Mouse (Mus musculus): ENCODE measurements around the gene Fstl1.

Fstl1 gene

GRCm38 (mm10) chr16:37776860-37777651 lies at the start of gene Fstl1:
Gene Fstl1, plus strand, starts transcription at chr16:37776873.
- DNase-seq, result no peak

DNA sequence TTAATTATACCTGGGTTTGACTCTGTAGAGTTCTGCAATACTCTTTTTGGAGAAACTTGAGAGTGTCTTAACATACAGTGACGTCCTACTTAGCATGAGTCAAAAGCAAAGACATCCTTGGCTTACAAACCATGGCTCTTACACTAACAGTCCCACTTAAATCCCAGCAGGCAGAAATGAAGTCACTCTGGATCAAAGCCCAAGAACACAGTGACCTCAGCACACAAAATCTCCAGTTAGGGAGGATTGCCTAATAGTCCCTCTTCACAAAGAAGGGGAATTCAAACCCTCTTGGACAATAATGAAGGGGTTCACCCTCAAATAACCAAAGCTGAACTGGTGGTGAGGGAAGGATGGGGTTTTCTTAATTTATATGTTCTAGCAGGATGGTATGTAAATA lies 48.0 kb upstream of the Fstl1 start:
- DNase-seq, result peak in 1 of 2 experiments; percentile 4

GRCm38 (mm10) chr16:37729381-37730150 lies 47.1 kb upstream of the Fstl1 start:
- DNase-seq, result no peak

DNA sequence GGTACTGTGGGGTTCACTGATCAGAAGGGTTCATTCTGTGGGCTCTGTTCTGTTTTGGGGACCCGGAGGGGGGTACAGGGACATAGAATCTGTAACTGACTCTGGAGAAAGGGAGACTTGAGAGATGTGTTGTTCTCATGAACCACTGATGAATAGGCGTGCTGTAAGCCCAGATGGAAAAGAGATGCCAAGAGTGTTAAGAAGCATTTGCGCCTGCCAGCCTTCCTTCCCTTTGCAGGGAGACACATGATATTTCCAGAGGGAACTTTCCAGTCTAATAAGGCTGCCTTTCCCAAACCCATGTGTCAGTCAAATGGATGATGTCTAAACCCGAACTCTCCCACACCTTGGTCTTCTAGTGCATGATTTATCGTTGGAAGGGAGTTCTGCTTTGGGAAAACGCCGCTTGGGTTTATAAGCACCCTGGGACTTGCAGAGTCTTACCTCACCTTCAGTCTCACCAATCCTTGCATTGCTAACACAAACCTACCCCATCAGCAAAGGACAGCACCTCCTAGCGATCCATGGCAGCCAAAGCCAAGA lies 46.3 kb upstream of the Fstl1 start:
- DNase-seq, result no peak

DNA sequence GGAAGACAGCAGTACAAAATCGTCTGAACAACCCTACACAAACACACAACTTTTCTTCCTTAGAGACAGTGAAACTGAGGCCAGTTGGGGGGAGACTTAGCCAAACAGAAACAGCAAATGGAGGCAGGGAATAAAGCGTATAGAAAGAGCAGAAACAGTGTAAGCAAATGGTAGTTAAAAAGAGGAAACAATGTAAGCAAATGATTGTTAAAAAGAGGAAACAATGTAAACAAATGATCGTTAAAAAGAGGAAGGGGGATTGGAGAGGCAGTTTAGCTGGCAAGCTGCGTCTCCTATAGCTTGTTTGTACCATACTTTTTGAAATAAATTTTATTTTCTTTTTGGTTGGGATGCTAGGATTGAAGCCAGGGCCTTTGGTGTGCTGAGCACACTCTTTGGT lies 45.2 kb upstream of the Fstl1 start:
- DNase-seq, result no peak

DNA sequence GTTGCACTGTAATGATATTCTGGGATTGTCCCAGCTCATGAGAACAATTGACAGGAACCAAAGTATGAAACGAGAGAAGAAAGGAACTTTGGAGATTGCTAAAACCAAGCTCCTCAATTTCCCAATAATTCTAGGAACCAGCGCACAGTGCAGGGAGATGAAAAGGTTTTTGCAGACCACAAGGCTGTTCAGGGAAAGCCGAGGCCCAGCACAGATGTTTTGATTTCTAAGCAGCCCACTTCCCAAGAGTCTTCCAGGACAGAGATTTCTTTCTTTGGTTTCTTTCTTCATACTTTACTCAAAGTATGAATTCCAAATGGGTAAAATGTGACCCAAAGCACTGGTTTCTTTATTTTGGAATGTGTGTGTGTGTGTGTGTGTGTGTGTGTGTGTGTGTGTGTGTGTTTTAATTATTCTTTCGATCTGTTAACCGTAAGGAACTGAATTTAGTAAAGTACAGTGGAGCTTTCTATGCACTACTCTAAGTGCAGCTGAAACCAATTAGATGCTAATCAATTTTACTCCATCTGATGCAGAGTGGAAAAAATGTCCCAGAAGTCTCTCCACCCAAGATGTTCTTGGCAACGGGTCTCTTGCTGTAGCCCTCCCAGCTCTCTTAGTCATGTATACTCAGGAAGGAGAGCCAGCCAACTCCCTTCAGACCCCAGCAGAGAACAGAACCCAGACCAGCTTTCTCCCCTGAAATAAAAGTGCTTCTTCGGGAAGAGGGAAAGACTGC lies 44.5 kb upstream of the Fstl1 start:
- no peak for DNase-seq

DNA sequence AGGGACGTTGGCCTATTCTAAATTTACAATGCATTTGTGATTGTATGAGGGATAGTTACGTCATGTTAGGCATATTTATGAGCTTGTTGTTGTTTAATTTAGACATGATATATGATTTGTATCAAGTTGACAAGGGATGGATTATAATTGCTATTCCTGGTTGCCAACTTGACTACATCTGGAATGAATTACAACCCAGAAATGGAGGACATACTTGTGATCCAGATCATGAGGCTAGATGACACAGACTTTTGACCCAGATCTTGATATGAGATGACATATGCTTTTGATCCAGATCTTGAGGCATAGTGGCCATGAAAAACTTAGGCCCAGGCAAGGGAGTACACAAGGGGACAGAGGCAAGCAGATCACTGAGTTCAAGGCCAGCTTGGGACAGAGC lies 36.6 kb upstream of the Fstl1 start:
- DNase-seq, result no peak

DNA sequence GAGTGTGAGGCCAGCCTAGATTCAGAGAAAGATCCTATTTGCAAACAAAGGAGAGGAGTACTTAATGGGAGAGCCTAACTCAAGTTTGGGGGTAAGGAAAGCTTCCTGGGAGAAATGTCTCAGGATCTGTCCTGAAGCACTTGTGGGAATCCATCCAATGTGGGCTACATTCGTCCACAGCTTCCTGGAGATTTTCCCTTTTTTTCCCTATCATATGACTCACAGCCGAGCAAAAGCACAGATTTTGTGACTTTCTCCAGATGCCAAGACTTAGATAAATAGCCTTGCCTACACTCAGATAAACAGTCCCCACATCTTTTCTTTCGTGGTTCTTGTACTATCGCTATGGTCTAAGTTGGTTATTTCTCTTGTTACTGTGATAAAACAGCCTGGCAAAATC lies 34.4 kb upstream of the Fstl1 start:
- DNase-seq, result no peak

DNA sequence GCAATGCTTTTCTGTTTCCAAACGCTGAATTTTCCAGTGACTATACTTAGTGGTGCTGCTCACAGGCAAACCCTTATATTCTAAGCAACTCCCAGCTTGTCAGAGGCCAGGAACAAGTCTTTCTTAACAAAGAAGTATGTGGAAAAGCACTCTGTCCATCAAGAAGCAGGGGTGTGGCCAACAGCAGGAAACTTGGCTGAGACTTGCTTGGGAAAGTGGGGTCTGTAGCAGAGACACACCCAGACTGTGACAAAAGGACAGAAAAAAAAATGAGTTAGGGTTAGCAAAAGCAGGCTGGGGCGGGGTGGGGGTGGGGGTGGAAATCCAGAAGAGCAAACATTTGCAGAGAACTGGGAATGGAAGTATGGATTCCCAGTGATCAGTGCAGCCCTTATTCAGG lies 23.8 kb upstream of the Fstl1 start:
- DNase-seq, result no peak

- DNase-seq, result no peak
These were observed 22.9 kb upstream of the Fstl1 start for GRCm38 (mm10) chr16:37753809-37754208.

GRCm38 (mm10) chr16:37754483-37754882 lies 22.2 kb upstream of the Fstl1 start:
- peak in 1 of 2 experiments; percentile 17 for DNase-seq

- DNase-seq, result no peak
These were observed 19.4 kb upstream of the Fstl1 start for GRCm38 (mm10) chr16:37757223-37757622.

DNA sequence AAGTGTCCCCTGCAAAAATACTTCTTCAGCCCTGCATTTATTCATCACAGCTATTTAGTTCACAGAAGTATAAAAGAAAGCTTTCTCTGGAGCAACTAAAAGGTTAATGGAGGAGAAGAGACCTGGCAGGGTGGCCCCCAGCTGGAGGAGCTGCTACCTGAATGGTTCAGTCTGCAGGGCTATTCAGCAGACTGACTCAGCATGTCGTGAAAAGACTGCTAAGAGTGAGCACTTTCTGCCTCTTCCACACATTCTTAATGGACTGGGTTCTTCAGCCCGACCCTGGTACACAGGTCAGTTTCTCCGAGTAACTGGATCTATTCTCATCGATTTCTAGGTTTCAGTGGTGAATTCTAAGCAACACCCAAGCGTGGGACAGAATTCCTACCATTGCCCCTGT lies 12.9 kb upstream of the Fstl1 start:
- DNase-seq, result no peak

GRCm38 (mm10) chr16:37776166-37776859 lies 360 bp upstream of the Fstl1 start:
- DNase-seq, result no peak

DNA sequence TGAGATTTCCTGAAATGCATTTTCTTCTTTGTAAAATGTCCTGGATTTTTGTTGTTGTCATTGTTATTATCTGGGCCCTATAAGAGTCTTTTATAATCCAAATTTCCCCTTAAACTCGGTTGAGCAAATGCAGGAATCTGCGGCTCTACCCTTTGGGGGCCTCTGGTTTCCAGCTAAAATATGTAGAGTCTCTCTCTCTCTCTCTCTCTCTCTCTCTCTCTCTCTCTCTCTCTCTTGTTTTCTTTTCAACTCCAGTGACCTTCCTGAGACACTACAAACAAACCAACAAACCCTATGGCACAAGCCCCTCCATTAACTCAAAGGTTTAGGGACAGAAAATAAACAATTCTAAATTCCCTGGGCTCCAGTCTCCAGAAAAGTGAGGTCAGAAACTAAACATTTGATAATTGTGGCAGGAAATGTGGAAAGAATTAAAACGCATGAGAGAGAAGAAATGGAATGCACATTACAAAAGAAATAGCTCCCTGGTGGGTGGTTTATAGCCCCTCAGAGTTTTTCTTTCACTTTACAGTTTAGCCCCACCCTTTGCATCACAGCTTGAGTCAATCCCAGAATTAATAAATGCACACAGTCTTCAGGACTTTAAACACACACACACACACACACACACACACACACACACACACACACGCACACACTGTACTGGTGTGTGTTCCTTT lies 1.3 kb downstream of the Fstl1 start:
- DNase-seq, result no peak

GRCm38 (mm10) chr16:37778529-37778928 lies 1.9 kb downstream of the Fstl1 start:
- no peak for DNase-seq

DNA sequence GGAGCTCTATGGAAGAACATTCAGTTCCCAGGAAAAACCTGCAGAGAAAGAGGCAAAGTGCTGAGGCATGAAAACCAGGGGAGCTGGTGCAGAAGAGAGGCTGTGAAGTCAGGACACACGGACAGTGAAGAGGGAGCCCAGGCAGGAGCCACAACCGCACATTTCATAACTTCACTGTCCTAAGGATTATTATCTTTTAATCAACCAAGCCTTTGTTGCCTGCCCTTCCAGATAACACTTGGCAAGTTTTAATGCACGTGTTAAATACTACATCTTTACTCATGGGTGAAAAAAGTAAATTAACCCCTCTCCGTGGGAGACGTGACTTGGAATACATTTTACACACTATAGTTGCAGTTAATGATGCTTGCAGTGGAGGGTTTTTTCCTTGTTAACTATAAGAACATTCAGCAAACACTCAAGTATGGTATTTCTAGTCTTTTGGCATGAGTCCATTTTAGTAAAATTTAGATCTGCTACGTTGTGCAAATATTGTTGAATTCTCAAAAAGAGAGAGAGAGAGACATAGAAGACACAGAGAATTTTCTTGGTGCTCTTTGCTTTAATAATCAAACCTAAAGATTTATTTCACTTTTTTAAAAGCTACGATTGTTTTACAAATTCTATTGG lies 3.1 kb downstream of the Fstl1 start:
- DNase-seq, result peak in 1 of 2 experiments; percentile 21

DNA sequence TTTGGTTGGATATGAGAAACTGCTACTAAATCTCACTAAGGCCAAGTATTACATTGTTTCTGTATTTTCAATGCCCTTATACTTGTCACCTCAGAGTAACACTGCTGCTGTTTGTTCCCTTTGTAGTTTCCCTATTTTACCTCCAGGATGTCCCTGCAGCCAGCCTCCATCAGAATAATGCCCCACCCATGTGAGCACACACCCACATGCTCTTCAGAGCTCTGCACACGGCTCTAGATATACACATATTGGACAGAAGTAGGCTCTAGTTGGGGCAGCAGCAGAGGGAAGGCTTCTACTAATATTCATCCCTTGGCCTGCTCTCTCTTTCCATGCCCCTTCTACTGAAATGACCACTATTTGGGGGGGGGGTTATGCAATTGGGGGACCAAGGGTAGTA lies 3.7 kb downstream of the Fstl1 start:
- DNase-seq, result no peak

- DNase-seq, result no peak
These were observed 4.2 kb downstream of the Fstl1 start for GRCm38 (mm10) chr16:37780911-37781310.

DNA sequence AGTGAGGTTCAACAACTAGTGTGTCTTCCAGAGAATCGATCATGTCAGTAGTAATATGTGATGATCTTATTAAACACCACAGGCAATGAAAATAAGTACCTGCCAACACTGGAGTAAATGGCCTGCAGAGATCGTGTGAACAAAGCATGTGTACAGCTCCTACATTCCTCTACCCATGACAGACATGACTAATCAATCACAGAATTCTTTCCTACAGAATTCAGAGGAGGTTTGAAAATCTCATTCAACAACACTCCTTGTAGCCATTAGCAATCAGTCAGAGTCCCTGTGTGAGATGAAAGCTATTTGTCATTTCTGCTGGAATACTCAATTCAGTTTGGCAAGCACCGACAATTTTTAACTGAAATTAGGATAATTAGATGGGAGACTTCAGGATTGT lies 7.9 kb downstream of the Fstl1 start:
- DNase-seq, result no peak

GRCm38 (mm10) chr16:37787558-37788194 lies 11.0 kb downstream of the Fstl1 start:
- peak in 1 of 2 experiments; percentile 24 for DNase-seq

All from kidney, adult 8-10 months (tissue).